Mouse (Mus musculus): Measurements from ENCODE around the gene Erc1.

DNA sequence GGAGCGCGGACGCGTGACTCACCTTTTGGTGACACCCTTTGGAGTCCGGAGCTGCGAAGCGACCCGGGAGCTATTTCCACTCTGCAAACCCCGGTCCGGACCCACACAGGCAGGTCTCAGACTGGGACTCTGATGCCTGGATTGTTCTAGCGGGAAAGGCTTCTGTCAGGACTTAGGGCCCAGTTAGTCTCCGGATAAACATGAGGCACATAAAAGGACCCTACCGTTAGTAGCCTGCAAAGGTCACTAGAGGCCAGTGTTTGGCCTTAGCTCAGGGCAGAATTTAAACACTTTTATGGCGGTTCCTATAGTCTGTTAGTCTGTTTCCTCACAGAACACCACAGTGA, 303.5 kb downstream of the Erc1 start:
- no peak for TF ChIP-seq CTCF (IDR thresholded peaks at IDR 0.05; ENCODE audit: low read depth)
- TF ChIP-seq EP300 (IDR thresholded peaks at IDR 0.05; ENCODE audit: low read depth): no peak

Measured in liver, embryonic 14.5 days (tissue).